Mouse (Mus musculus): ENCODE data around the gene Nsun5. TPM values are rescaled to one million over a fixed set of nuclear protein-coding genes. Genes with fewer than 3 reads are reported as not detected.

Gene Nsun5
- polyA plus RNA-seq, 1 experiment: 16.0 TPM

DNA sequence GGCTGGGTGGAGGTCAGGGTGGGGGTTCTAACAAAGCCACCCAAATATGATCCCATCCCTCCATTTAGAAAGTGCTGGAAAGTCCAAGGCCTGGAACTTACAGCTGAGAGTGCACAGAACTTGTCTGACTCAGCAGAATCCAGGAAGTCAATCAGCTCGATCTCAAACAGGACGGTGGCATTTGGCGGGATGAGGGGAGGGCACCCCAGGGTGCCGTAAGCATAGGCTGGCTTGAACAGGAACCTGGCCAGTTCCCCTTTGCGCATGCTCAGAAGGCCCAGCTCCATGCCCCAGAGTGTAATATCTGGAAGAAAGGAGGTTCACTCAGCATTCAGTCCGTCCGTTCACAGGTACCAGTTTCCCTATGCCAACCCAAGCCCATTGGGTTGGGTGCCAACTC lies 23.8 kb upstream of the Nsun5 start:
- Histone ChIP-seq H3K27me3 (ENCODE audit: control insufficient read depth, insufficient read depth, low read length) (no peaks in the 10 kb centered on the region), H3K27ac (ENCODE audit: control insufficient read depth, insufficient read depth, low read depth, low read length) (no peak overlapping the region), H3K4me3 (ENCODE audit: control insufficient read depth, low read depth, low read length) (no peak overlapping the region), H3K36me3 (ENCODE audit: control insufficient read depth, insufficient read depth, low read length) (peaks cover 6% of the 10 kb centered on the region), H3K4me1 (ENCODE audit: control insufficient read depth, insufficient read depth, low read length) (peaks cover 8% of the 10 kb centered on the region)
- TF ChIP-seq CTCF (IDR thresholded peaks at IDR 0.05; ENCODE audit: control insufficient read depth, insufficient read depth, insufficient replicate concordance, low read depth, low read length) (no peak), POLR2A (IDR thresholded peaks at IDR 0.05; ENCODE audit: control insufficient read depth, low read depth, low read length) (no peak)

DNA sequence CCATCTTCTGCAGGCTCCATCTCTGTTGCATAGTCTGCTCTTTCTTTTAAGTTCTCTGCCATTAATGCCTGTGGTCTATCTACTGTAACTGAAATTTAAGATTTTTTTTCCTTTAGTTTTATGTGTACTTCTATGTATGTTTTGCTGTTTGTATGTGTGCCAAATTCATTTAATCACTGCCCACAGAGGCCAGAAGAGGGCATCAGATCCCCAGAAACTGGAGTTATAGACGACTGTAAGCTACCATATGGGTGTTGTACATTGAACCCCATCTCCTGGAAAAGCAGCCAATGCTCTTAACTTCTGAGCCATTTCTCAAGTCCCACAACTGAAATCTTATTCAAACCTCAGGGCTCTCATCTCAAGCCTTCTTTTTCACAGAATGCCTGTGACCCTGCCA lies 23.3 kb upstream of the Nsun5 start:
- TF ChIP-seq CTCF (IDR thresholded peaks at IDR 0.05; ENCODE audit: control insufficient read depth, insufficient read depth, insufficient replicate concordance, low read depth, low read length): no peak
- TF ChIP-seq POLR2A (IDR thresholded peaks at IDR 0.05; ENCODE audit: control insufficient read depth, low read depth, low read length): no peak
- Histone ChIP-seq H3K36me3 (ENCODE audit: control insufficient read depth, insufficient read depth, low read length) (peaks cover 6% of the 10 kb centered on the region), H3K4me1 (ENCODE audit: control insufficient read depth, insufficient read depth, low read length) (peaks cover 8% of the 10 kb centered on the region), H3K27me3 (ENCODE audit: control insufficient read depth, insufficient read depth, low read length) (no peaks in the 10 kb centered on the region), H3K27ac (ENCODE audit: control insufficient read depth, insufficient read depth, low read depth, low read length) (no peak overlapping the region), H3K4me3 (ENCODE audit: control insufficient read depth, low read depth, low read length) (no peak overlapping the region)

DNA sequence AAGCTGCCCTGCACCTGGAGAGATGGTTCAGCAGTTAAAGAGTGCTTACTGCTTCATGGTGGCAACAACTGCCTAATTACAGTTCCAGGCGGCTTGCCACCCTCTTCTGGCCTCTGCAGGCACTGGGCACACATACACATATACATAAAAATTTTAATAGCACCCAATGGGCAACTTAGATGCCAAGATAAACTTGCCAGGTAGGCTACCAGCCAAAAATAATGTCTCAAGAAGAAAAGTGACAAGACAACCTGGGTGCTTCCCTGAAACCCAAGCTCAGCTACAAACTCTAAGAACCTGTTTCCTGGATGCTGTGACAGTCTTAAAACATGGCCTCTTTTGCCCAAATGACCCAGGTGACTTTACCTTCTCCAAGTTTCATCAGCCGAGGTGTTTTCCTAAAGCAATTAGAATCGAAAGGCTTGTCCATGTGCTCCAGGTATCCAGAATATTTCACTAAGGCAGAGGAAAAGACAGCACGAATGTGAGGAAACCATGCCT lies 22.2 kb upstream of the Nsun5 start:
- H3K36me3 ChIP-seq (ENCODE audit: control insufficient read depth, insufficient read depth, low read length): peaks cover 4% of the 10 kb centered on the region
- TF ChIP-seq POLR2A (IDR thresholded peaks at IDR 0.05; ENCODE audit: control insufficient read depth, low read depth, low read length): no peak
- no peak for TF ChIP-seq CTCF (IDR thresholded peaks at IDR 0.05; ENCODE audit: control insufficient read depth, insufficient read depth, insufficient replicate concordance, low read depth, low read length)
- no peak overlapping the region for H3K4me3 ChIP-seq (ENCODE audit: control insufficient read depth, low read depth, low read length)
- H3K27me3 ChIP-seq (ENCODE audit: control insufficient read depth, insufficient read depth, low read length): no peaks in the 10 kb centered on the region
- H3K4me1 ChIP-seq (ENCODE audit: control insufficient read depth, insufficient read depth, low read length): peaks cover 8% of the 10 kb centered on the region
- no peak overlapping the region for H3K27ac ChIP-seq (ENCODE audit: control insufficient read depth, insufficient read depth, low read depth, low read length)

DNA sequence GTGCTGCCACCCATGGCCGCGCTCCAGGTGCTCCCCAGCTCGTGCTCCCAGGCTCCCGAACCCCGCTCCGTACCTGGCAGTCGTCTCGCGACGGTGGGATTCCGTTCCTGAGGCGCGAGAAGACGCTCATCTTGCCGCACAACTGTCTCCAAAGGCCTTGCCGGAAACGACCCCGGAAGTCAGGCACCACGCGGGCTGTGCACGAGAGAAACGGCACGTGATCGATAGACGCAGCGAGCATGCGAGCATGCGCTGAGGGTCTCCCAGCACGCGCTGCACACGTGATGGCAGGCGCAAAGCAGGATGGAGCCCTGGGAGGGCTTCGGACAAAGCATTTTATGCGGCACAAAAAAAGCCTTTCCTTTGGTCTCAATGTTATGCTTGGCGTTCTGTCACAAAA lies 19.9 kb upstream of the Nsun5 start, which contains the start of gene Fkbp6:
Gene Fkbp6 (minus strand): TSS at position 183 of the 400 bp plus-strand sequence.
- peak; percentile 14; the same call in 1 of the 2 replicates for TF ChIP-seq POLR2A (IDR thresholded peaks at IDR 0.05; ENCODE audit: control insufficient read depth, low read depth, low read length)
- TF ChIP-seq CTCF (IDR thresholded peaks at IDR 0.05; ENCODE audit: control insufficient read depth, insufficient read depth, insufficient replicate concordance, low read depth, low read length): no peak
- Histone ChIP-seq H3K36me3 (ENCODE audit: control insufficient read depth, insufficient read depth, low read length) (peaks cover 4% of the 10 kb centered on the region), H3K27me3 (ENCODE audit: control insufficient read depth, insufficient read depth, low read length) (no peaks in the 10 kb centered on the region), H3K4me3 (ENCODE audit: control insufficient read depth, low read depth, low read length) (peak within 1 kb of the TSS; percentile 85), H3K27ac (ENCODE audit: control insufficient read depth, insufficient read depth, low read depth, low read length) (peak within 1 kb of the TSS; percentile 79), H3K4me1 (ENCODE audit: control insufficient read depth, insufficient read depth, low read length) (peaks cover 17% of the 10 kb centered on the region)

DNA sequence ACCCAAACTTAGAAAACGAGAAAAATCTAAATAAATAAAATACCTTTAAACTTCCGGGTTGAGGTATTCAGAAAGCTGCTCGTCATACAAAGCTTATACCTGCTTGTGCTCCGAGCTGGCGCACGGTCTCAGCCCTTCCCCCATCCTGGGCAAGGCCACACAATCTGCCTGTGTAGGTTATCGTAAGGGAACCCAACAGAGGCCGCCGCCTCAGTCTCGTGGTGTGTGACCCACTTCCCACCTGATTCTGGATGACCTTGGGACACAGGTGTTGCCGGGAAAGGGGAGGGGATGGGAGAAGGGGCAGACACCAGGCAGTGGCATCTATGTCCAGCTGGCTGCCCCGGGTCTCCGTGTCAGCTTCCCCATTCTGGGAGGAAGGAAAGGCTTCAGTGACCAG lies 18.1 kb upstream of the Nsun5 start:
- peaks cover 17% of the 10 kb centered on the region for H3K4me1 ChIP-seq (ENCODE audit: control insufficient read depth, insufficient read depth, low read length)
- H3K27me3 ChIP-seq (ENCODE audit: control insufficient read depth, insufficient read depth, low read length): no peaks in the 10 kb centered on the region
- no peak overlapping the region for H3K4me3 ChIP-seq (ENCODE audit: control insufficient read depth, low read depth, low read length)
- H3K27ac ChIP-seq (ENCODE audit: control insufficient read depth, insufficient read depth, low read depth, low read length): no peak overlapping the region
- TF ChIP-seq CTCF (IDR thresholded peaks at IDR 0.05; ENCODE audit: control insufficient read depth, insufficient read depth, insufficient replicate concordance, low read depth, low read length) (no peak), POLR2A (IDR thresholded peaks at IDR 0.05; ENCODE audit: control insufficient read depth, low read depth, low read length) (no peak)
- H3K36me3 ChIP-seq (ENCODE audit: control insufficient read depth, insufficient read depth, low read length): peaks cover 1% of the 10 kb centered on the region

DNA sequence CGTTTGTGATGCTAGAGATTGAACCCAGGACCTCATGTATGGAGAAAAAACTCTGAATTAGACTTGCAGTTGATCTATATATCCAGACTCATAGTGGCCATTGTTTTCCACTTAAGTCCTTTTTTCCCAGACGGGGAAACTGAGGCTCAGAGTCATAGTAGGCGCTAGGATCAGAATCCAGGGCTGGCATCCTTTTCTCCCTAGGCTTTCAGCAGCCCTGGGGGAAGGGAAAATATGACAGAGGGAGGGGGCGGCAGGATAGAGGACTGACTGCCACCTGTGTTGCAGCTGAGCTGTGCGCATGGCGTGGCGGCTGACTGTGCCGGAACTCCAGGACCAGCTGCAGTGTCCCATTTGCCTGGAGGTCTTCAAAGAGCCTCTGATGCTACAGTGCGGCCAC lies 16.8 kb upstream of the Nsun5 start, which contains the start of gene Trim50:
Gene Trim50 (plus strand): TSS at position 301 of the 400 bp plus-strand sequence.
- Histone ChIP-seq H3K27me3 (ENCODE audit: control insufficient read depth, insufficient read depth, low read length) (no peaks in the 10 kb centered on the region), H3K27ac (ENCODE audit: control insufficient read depth, insufficient read depth, low read depth, low read length) (peak within 1 kb of the TSS; percentile 69), H3K4me3 (ENCODE audit: control insufficient read depth, low read depth, low read length) (peak within 1 kb of the TSS; percentile 68), H3K36me3 (ENCODE audit: control insufficient read depth, insufficient read depth, low read length) (no peaks in the 10 kb centered on the region; the same call in 1 of the 2 replicates), H3K4me1 (ENCODE audit: control insufficient read depth, insufficient read depth, low read length) (peaks cover 17% of the 10 kb centered on the region)
- no peak for TF ChIP-seq POLR2A (IDR thresholded peaks at IDR 0.05; ENCODE audit: control insufficient read depth, low read depth, low read length)
- TF ChIP-seq CTCF (IDR thresholded peaks at IDR 0.05; ENCODE audit: control insufficient read depth, insufficient read depth, insufficient replicate concordance, low read depth, low read length): no peak

DNA sequence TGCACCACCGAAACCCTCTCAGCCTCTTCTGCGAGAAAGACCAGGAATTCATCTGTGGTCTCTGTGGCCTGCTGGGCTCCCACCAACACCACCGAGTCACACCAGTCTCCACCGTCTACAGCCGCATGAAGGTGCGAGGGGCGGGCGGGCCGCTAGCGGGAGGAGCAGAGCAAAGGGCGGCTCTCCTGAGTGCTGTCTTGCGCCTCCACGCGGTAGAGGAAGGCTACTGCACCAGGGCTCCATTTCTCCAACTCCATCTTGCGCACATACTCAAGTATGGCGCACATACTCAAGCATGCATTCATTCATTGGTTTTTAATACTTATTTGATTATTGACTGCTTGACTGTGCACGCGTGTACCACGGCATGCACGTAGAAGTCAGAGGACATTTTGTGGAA lies 16.2 kb upstream of the Nsun5 start:
- Histone ChIP-seq H3K4me3 (ENCODE audit: control insufficient read depth, low read depth, low read length) (peak overlapping the region; percentile 68), H3K4me1 (ENCODE audit: control insufficient read depth, insufficient read depth, low read length) (peaks cover 19% of the 10 kb centered on the region), H3K36me3 (ENCODE audit: control insufficient read depth, insufficient read depth, low read length) (no peaks in the 10 kb centered on the region), H3K27ac (ENCODE audit: control insufficient read depth, insufficient read depth, low read depth, low read length) (peak overlapping the region; percentile 69), H3K27me3 (ENCODE audit: control insufficient read depth, insufficient read depth, low read length) (no peaks in the 10 kb centered on the region)
- TF ChIP-seq CTCF (IDR thresholded peaks at IDR 0.05; ENCODE audit: control insufficient read depth, insufficient read depth, insufficient replicate concordance, low read depth, low read length): peak; percentile 90
- no peak for TF ChIP-seq POLR2A (IDR thresholded peaks at IDR 0.05; ENCODE audit: control insufficient read depth, low read depth, low read length)

Measured in testis, adult 2 months (tissue).